Mouse (Mus musculus): Measurements from ENCODE around the gene Kif22.

- TF ChIP-seq CTCF (IDR thresholded peaks at IDR 0.05; ENCODE audit: control insufficient read depth, insufficient read depth, insufficient read length) (no peak), CEBPB (IDR thresholded peaks at IDR 0.05; ENCODE audit: low read depth) (no peak)
Measured at GRCm38 (mm10) chr7:127084794-127085193, 42.5 kb upstream of the Kif22 start.
